Mouse (Mus musculus): ENCODE measurements at regions not wholly inside any gene's neighbourhood (a gene's known extent, or its start where the extent isn't known, plus 50 kb on each side); places are given as distances from the start of the nearest gene placed in this dataset.

DNA sequence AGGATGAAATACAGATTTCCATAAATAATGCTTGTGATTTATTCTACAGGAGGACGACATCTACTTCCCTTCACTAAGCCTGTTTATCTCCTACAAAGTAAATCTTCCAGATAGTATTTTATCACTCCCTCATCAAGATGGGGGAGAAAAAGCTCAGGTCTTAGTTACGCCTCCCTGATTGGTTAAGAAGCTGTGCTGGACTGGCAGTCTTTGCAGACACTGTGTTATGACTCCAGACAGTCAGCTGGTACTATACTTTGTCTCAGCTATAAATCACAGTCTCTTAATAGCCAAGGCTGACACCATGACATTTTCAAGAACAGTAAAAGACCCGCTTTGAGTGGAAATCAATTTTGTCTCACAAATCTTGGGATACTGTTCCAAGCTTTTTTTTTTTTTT is 51.4 kb upstream of the Gm11146 start:
- no peak for ATAC-seq (replicated peaks; ENCODE audit: insufficient number of reproducible peaks, low FRiP score, low TSS enrichment, poor library complexity, severe bottlenecking)

Data from monocyte, adult 5-6 weeks (primary cell).